Mouse (Mus musculus) ovary, postnatal 14 days (tissue): ENCODE measurements around the gene Tph1.
"Not testable (repeated sequence)": the region's sequence is repeated elsewhere in the genome, so short reads cannot be mapped to it uniquely, and the experiment has no call there.

ENCODE experiments used
- DNase-seq: peaks from one replicate; pipeline ENCODE4 v3.0.0; 2022; ENCODE audit warnings: low spot score

The Tph1 gene

GRCm38 (mm10) chr7:46672160-46672672 lies at the start of gene Tph1:
Gene Tph1, minus strand, starts transcription at chr7:46672537.
- DNase-seq = no peak

GRCm38 (mm10) chr7:46720460-46720859 lies 48.1 kb upstream of the Tph1 start:
- no peak for DNase-seq

- DNase-seq = peak; percentile 14
Observed at GRCm38 (mm10) chr7:46719526-46719925, 47.2 kb upstream of the Tph1 start.

GRCm38 (mm10) chr7:46718591-46719270 lies 46.4 kb upstream of the Tph1 start:
- DNase-seq = no peak

- DNase-seq = no peak
Observed at GRCm38 (mm10) chr7:46716897-46717296, 44.6 kb upstream of the Tph1 start.

- no peak for DNase-seq
Observed at GRCm38 (mm10) chr7:46715600-46715999, 43.3 kb upstream of the Tph1 start, which contains the start of gene Saa3. Gene Saa3, minus strand, starts transcription at chr7:46715700.

- peak; percentile 54 for DNase-seq
Observed at GRCm38 (mm10) chr7:46714518-46714917, 42.2 kb upstream of the Tph1 start.

- no peak for DNase-seq
Observed at GRCm38 (mm10) chr7:46712250-46712649, 39.9 kb upstream of the Tph1 start.

- peak; percentile 82 for DNase-seq
Observed at GRCm38 (mm10) chr7:46710390-46710844, 38.1 kb upstream of the Tph1 start, which contains the start of gene Saal1. Gene Saal1, minus strand, starts transcription at chr7:46710680.

- no peak for DNase-seq
Observed at GRCm38 (mm10) chr7:46700521-46701025, 28.2 kb upstream of the Tph1 start.

- DNase-seq = no peak
Observed at GRCm38 (mm10) chr7:46696754-46697153, 24.4 kb upstream of the Tph1 start.

GRCm38 (mm10) chr7:46686827-46687226 lies 14.5 kb upstream of the Tph1 start:
- DNase-seq = no peak

- DNase-seq = no peak
Observed at GRCm38 (mm10) chr7:46680732-46681131, 8.4 kb upstream of the Tph1 start.

- not testable (repeated sequence) for DNase-seq
Observed at GRCm38 (mm10) chr7:46679044-46679443, 6.7 kb upstream of the Tph1 start.

GRCm38 (mm10) chr7:46678417-46678816 lies 6.1 kb upstream of the Tph1 start:
- no peak for DNase-seq

- no peak for DNase-seq
Observed at GRCm38 (mm10) chr7:46676808-46677360, 4.5 kb upstream of the Tph1 start.

GRCm38 (mm10) chr7:46675886-46676285 lies 3.5 kb upstream of the Tph1 start:
- no peak for DNase-seq

- DNase-seq = no peak
Observed at GRCm38 (mm10) chr7:46675061-46675460, 2.7 kb upstream of the Tph1 start.

- DNase-seq = no peak
Observed at GRCm38 (mm10) chr7:46667256-46667655, 5.1 kb downstream of the Tph1 start.

- DNase-seq = no peak
Observed at GRCm38 (mm10) chr7:46665236-46665635, 7.1 kb downstream of the Tph1 start.

- no peak for DNase-seq
Observed at GRCm38 (mm10) chr7:46661591-46662090, 10.7 kb downstream of the Tph1 start.

- DNase-seq = no peak
Observed at GRCm38 (mm10) chr7:46652279-46652678, 20.1 kb downstream of the Tph1 start.

GRCm38 (mm10) chr7:46650231-46650630 lies 22.1 kb downstream of the Tph1 start:
- DNase-seq = not testable (repeated sequence)
